Mouse (Mus musculus) lung, postnatal 36 days (tissue): ENCODE results near the gene Hps1.
A peak's percentile ranks its signal among the peaks of the same experiment; 100 is the strongest.
"Not testable (repeated sequence)": the region's sequence is repeated elsewhere in the genome, so short reads cannot be mapped to it uniquely, and the experiment has no call there.

ENCODE experiments used
- DNase-seq: peaks from one replicate; pipeline ENCODE4 v3.0.0; 2022; ENCODE audit warnings: mixed read lengths

Gene Hps1

DNA sequence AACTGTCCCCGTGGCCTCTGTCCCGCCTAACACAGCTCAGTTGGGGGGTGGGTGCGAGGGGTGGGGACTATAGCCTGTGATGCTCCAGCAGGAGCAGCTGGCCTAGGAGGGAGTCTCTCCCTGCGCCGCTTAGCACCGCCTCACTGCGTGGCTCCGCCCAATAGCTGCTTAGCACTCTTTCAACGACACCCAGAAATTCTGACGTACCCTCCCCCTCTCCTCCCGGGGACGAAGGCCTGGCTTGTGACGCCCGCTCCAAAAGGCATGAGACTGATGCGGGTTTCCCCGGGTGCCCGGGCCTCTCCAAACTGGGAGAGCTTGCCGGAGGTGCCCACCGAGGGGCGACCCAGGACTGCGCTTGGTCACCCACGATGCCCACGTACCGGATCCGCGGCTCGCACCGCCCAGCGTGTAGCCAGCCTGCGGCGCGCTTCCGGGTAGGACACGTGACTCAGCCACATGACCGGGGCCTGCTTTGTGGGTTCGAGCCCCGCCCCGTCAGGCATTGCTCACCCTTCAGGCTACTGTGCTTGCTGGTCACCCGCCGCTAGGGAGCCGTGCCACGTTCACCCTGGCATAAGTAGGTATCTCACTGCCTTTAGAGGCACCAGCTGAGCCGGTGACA lies at the start of gene Hps1:
TSS of gene Hps1 (minus strand) at position 448 of the 625 bp plus-strand sequence.
- DNase-seq: peak; percentile 92

DNA sequence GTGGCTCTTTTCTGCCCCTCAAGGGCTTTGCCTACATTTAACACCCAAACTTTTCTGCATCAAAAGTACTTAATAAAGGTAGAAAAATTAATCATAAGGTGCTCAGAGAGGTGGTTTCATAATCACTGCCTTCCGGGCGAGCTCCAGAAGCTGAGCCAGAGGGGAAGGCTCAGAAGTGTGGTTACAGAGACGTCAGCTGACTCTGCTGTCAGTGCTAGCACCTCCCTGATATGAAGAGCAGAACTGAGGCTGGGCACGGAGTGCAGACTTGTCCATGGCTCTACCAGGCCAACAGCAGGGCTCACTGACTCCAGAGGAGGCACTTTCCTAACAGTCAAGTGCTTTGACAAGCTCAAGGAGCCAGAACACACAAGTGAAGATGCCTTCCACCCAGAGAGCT lies 49.4 kb upstream of the Hps1 start:
- DNase-seq: peak; percentile 73

DNA sequence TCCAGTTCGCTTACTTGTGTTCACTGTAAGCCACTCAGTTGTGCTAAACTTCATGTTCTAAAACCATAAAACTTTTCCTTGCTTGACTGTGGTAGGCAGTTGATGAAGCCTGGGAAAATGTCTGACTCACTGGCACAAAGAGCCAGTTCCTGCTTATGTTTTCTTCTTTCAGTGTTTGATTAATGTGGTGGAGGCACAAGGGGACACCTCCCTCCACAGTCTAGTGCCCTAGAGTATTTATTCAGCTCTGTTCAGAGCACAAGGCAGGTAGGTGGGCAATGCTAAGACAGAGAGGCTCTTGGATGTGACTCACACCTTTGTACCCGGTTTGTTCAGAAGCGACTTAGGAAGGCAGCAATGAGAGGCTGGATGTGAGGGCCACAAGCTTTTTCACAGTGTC lies 48.1 kb upstream of the Hps1 start:
- DNase-seq: peak; percentile 32

DNA sequence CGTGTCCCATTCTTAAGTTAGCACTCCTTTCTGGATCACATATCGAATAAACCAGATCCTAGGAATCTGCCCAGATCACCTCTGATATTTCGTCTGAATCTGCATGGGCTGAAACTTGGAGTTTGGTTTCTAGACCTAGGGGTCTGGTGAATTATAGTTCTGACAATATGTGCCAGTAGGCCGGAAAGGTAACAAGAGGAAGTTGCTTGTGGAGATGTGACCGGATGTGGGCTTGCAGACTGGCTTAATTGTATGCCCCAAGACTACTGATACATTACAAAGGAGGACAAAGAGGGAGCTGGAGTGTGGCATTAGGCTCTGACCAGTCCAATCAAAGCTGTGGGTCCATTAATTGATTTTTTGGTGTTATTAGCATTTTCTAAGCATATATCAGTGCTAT lies 40.3 kb upstream of the Hps1 start:
- no peak for DNase-seq

DNA sequence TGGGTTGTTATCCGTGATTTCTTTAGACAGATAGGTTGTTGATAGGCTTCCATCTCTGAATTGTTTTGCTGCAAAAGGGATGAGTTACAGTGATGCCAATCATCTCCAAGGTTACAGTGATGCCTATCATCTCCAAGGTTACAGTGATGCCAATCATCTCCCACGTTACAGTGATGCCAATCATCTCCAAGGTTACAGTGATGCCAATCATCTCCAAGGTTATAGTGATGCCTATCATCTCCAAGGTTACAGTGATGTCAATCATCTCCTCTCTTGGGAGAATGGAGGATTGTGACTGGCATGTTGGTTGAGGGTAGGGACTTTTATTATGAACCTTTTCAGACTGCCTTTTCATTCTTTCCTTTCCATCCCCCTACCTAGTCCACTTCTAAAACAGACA lies 38.0 kb upstream of the Hps1 start:
- no peak for DNase-seq

DNA sequence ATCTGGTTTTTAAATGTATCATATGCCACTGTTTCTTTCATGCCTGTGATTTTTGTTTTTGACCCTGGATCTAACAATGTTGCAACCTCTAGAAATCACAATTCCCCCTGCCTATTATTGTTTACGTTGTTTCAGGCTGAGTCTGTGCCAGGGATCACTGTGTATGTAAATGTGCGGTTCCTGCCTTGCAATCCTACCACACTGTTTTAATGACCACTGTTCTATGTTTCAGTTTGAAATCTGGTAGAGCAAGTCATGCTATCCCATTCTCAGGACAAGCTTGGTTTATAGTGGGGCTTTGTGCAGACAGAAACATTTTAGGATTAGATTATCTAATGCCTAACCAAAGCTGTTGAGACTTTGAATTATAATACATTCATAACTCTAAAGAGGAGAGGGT lies 36.5 kb upstream of the Hps1 start:
- no peak for DNase-seq

DNA sequence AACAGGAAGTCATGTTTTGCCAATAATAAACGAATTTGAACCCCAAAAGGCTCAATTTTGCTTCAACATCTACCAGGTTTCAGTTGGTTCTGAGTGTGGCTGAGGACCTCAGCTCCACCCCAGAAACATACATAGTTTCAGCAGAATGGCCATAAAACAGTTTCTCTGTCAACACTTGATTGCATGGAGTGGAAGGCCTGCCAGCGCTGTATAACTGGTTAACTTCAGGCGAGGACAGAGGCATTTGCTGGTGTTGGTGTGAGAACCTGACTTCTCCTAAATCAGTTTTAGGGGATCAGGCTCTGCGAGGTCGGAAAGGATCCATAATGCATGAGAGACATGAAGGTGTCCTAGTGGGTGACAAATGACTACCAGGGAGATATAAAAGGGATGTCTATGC lies 30.4 kb upstream of the Hps1 start:
- no peak for DNase-seq

DNA sequence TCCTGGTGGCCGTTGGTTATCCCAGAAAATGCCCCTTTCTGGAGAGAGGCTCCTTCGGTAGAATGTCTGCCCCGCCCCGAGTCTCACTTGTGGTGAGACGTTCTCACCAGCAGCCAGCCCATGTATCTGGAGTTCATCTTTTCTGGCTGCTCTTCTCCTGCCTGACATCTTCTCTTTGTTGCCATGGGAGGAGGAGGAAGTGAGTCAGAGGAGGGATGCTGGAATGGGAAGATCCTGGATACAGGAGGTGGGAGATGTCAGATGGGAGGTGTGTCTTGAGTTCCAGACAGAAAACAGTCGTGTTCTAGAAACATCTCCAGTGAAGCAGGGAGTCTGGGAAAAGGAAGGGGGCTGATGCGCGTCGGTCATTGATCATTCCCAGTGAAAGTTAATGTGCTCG lies 29.7 kb upstream of the Hps1 start:
- no peak for DNase-seq

DNA sequence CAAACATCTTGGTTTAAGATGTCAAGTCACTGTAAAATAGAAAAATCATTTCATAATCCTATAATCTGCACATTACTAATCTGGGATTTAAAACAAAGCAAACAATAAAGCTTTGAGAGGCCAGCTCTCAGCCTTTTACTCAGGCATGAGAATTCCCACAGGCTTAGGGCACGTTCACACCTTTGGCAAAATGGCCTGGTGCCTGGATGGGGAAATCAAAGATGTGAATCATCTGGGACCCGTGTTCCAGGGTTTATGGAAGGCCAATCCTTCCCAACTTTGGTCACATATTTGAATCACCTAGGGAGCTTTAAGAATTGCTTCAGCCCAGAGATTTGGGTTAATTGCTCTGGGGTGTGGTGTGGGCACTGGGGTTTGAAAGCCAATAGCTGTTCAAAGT lies 18.1 kb upstream of the Hps1 start:
- no peak for DNase-seq

DNA sequence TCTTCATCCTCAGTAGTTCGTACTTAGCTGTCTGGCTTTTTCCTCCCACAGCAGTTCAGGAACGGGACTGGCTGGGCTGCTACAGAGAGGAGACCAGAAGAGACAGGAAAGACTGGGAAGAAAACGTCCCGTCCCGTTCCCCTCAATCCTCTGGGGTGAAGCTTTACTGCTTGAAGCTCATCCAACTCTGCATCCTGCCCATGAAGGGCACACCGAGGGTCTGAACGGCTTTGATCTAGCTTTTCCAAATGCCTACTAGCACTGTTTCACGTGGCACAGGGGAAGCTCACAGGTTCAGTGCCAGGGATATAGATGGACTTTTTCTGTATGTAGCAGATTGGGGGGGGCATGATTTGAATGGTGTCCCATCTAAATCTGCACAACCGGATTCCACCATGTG lies 16.0 kb upstream of the Hps1 start:
- DNase-seq: no peak

DNA sequence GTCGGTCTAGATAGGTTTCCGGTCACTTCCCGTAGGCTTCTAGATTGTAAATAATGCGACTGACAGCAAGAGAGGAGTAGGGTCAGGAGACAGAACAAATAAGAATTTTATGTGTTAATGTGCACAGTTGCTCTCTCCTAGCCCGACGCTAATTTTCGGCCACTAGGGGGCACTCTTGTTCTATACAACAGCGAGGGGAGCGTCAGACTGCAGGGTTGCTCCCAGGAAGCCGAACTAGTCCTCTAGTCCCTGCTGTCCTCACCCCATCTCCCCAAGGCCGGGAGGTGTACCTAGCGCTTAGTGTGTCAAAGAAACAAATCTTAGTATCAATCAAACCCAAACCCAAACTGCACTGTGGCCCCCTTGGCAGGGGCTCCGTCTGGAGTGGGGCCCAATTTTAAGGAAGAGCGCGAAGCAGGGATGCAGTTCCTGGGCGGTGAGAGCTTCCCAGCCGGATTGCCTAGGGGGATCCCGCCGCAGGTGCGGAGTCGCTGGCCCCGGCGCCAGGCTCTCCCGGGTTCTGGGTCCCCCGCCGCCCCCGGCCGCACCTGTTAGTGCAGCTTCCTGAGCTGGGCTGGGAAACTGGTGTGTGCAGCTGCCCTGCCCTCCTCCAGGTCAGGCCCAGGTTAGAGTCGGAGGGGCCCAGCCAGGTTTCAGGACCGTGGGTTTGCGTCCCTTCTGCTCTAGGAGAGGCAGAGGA lies 15.3 kb upstream of the Hps1 start:
- DNase-seq: peak; percentile 90

DNA sequence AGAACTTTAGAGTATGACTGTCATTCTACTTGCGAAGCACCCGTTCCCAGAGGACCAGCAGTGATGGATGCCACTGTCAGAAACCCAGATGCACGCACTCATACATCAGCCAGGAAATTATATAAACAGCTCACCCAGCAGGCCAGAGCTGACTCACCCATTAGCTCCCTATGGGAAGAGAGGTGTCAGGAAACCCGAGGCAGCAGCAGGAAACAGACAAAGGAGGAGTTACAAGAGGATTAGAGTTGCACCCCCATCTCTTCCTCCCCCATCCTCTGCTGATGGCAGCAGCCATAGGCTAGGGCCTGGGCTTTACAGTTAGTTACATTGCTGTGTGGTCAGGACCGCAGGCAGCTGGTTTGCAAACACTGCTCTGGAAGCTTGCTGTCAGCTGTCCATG lies 8.5 kb upstream of the Hps1 start:
- DNase-seq: no peak

DNA sequence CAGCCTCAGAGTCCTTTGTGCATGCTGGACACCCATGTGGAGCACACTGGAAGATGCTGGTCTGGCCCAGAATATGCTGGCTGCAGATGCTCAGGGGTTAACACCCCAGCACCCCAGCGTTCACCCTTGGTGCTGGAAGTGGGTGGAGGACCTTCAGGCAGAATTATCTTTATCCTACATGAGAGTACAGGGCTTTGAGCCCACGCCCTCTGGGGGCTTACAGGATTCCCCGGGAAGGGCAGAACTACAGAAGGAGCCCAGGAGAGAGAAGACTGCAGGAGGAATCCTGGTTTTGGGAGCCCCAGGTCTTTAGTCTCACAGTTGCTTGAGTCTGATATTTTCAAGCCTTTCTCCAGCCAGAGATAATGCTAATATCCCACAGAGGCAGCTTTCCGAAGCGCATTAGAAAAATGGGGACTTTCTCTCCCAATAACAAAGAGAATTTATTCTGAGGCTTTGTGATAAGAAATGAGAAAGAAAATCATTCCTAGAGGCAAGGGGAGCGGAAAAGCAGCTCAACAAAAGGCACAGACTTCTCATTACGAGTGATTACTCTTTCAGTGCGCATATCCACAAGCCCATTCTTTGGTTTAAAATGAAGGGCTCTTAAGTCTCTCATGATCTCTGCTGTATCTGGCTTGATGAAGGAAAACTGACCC lies 5.9 kb upstream of the Hps1 start:
- DNase-seq: no peak

DNA sequence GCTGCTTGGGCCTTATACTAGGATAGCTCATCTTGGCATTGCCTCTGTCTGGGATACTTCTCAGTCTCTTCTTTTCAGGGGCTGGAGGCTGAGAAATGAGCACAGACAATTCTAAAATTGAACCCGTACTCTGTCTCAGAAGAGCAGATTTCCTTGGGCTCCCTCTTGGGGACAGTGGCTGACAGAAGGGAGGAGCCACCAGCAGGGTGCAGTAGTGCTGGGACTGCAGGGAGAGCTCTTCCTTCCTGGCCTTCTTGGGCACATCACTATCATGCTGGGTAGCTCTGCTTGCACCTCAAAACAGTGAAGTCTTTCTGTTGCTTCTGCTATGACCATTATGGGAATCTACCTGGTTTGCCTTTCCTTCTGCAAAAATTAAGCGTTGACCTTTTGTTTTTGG lies 5.4 kb upstream of the Hps1 start:
- no peak for DNase-seq

DNA sequence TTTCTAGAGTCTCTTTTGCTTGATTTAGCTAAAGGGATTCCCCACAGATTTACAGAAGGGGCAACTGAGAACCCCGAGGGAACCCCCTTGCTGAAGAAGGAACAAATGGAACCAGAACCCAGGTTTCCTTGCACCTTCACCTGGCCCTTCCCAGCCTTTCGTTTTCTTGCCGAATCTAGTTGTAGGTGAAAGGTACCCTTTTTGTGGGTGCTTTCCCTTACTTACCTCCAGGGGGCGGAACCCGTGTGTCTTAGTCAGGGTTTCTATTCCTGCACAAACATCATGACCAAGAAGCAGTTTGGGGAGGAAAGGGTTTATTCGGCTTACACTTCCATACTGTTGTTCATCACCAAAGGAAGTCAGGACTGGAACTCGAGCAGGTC lies 369 bp upstream of the Hps1 start:
- DNase-seq: not testable (repeated sequence)

DNA sequence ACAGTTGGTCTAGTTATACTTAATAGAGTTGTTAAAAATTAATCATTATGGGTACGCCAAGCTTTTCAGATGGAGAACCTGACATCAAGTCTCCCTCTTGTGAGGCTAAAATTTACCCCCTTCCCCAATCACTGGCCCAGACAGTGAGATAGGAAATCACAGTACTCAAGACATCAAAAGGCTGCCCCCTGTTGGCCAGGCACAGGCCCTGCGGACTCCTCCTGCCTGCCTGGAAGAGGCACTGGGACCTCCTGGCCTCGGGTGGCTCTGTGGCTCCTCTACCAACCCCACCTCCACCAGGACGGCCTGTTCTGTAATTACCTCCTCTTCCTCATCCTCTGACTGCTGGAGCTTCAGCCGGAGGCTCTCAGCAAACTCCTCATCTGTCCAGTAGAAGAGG lies 2.0 kb downstream of the Hps1 start:
- peak; percentile 61 for DNase-seq

DNA sequence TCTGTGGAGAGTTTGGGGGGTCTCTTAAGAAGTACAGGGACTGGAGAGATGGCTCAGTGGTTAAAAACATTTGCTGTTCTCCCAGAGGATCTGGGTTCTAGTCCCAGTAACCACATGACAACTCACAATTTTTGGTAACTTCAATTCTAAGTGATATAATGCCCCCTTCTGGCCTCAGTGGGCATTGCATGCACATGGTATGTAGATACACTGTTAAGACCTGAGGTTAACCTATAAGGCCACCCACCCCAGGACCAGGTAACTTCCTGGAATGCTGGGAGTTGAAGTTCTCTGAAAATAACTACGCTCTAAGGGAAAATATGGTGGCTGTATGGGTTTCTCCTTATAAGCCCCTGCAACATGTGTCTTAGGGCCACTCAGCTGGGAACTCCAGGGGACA lies 3.0 kb downstream of the Hps1 start:
- peak; percentile 58 for DNase-seq

DNA sequence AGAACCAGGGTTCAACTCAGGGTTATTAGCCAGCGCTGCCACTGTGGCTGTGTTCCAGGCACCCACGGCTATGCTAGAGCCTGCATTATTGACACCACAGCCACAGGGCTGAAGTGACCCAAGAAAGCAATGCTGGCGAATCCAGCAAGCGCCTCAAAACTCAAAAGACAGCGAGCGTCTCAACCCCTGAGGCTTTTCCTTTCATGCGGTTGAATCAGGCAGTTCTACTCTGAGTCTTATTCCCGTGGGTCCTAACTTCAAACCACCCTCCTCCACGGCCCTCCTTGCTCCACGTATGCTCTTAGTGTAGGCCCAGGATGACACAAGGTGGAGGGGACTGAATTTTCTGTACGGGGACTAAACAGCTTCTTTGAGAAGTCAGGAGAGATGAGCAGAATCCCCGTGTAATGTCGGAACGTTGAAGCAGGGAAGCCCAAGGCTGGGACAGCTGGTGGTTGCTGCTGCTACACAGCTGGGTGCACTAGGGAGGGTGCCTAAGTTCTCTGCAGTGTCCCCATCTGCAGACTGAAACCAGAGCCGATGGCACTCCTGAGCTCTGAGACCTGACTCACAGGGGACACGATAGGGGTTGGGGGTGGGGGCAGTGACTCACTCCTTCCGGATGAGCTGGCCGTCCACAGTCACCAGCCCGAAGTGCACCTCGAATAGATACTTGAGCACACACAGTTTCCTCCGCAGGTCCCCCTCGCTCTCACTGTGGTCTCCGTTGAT lies 9.5 kb downstream of the Hps1 start:
- DNase-seq: no peak

DNA sequence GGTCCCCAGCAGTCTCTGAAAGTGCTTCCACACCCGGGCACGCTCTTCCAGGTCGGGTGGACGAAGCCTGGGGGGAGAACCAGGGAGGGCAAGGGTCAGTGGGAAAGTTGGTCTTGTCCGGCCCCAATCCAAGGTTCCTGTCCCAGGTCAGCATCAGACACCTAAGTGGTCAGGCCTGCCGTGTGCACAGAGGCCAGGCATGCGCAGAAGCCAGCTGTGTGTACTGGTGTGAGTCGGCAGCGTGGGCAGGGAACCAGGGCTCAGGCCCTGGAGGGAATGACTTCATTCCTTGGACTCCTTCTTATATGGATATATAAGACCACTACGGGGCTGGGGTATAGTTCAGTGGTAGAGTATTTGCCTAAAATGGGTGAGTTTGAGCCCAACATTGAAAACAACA lies 10.1 kb downstream of the Hps1 start:
- no peak for DNase-seq

DNA sequence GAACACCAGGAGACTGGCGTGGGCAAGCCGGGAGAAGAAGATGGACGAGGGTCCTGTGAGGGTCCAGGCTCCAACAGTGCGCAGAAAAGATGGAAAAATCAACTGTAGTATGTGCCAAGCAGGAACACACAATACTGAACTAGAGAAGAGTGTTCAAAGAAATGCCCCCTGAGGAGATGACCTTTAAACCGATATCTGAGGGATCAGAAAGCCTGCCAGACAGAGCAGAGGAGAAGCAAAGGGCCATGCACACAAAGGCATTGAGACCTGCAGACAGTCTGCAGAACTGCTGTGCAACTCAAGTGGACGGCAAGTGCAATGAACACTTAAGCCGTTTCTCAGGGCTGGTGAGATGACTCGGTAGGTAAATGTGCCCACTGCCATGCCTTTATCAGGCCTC lies 12.4 kb downstream of the Hps1 start:
- DNase-seq: no peak

DNA sequence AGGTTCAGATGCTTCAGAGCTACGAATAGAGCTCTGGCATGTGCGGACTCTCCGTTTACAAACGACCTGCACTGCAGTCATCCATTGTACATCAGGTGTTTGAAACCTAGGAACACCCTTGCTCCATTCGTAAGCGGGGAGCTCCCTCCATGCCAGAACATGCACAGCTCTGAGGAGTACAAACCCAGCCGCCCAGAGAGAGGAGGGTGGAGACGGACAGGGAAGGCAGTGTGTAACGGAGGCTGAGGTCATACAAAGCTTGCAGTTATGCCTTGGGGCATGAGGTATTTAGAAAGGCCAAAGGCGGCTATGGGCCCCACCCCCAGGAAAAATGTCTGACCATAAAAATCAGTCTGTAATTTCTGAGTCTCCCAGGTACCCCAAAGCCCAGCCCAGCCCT lies 15.4 kb downstream of the Hps1 start:
- DNase-seq: no peak

DNA sequence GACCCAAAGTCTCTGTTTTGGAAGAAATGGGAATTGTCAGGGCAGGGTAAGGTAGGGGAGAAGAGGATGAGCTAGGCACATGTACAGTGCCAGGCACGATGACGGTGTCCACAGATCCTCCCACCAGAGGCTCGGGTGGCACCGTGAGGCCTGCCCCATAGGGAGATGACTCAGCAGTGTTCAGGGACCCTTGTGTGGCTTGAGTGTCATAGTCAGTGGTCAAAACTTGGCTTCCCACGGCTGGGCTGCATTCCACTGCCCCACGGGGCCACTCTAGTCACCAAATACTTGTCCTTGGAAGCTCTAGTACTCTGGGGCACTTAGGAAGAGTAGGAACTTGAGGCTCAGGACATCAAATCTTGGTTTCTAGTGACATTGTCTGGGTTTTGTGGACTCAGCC lies 23.1 kb downstream of the Hps1 start:
- DNase-seq: peak; percentile 42

DNA sequence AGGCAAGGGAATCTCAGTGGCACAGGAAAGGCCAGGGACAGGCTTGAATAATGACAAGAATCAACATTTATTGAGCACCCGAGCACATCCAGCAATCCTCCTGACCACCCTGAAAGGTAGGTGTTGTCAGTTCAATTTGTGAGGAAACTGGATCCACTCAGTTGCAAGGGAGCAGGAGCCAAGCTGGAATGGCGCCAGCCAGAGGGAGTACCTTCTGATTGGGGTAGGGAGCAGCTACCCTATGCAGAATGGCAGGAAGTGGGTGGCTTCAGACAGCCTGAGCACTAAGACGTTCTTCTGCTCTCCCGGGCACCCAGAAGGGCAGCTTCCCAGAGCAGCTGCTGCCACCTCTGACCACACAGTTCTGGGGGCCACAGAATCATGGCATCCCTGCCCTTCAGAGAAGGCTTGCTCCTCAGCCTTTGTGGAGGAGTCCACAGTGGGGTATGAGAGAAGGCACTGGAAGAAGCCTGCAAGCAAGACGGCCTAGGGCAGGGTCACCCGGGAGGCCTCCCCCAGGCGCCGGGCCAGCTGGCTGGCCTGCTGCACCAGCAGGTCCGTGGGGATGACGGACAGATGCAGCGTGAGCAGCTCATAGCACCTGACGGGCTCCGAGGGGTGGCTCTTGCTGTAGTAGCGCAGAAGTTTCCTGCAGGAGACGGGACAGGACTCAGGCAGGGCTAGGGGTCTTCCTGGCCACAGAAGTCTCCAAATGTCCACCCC lies 24.5 kb downstream of the Hps1 start:
- DNase-seq: peak; percentile 28
